Mouse (Mus musculus): ENCODE results near the gene Zfhx3.

DNA sequence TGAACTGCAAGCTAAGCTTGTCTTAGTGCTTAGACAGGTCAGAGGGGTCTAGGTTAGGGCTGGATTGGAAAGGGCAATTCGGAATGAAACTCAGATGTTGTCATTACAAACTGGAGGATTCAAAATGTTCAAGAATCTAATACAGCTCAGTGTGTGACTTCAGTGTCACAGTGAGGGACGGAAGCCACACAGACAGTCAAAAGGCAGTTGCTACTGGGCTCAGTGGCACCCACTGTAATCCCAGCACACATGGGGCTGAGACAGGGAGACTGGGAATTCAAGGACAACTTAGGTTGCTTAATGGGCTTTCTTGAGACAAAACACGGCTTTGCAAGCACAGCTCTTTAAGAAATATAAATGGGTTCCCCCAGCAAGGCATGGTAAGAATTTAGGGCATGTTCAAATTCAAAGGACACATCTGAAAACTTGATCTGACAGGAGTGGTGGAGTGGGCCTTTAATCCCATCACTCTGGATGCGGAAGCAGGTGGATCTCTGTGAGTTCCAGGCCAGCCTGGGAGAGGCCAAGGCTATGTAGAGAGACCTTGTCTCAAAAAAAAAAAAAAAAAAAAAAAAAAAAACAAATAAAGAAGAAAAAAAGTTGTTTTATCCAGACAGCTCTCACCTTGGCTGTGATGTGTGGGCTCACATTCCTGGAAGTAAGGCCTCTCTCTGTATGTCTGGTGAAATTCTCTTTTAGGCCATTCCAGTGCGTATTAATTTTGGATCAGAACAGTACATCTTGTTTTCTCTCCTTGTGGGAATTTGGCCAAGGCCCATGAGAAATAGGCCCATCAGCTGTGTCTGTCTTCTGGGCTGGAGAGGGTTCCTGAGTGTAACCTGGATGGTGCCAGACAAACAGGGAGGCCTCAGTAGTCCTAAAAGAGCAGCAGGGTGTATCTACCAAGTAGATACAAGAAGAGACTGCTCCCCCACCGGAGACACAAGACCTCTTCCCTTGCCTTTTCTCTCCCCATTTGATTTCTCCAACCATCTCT lies 750.5 kb downstream of the Zfhx3 start:
- TF ChIP-seq TCF12 (IDR thresholded peaks at IDR 0.05; ENCODE audit: low read depth, low read length) (no peak), CTCF (IDR thresholded peaks at IDR 0.05 in 2 of 3, conservative IDR thresholded peaks at IDR 0.05 in 1 of 3; ENCODE audit: control insufficient read depth in 1 of 3, insufficient read depth in 1 of 3, low read depth in 2 of 3, low read length in 3 of 3, poor library complexity in 1 of 3, severe bottlenecking in 1 of 3) (no peak), ELF1 (IDR thresholded peaks at IDR 0.05; ENCODE audit: low read depth, low read length) (no peak), POLR2A (IDR thresholded peaks at IDR 0.05; ENCODE audit: control insufficient read depth in 1 of 2, insufficient read depth in 1 of 2, low read depth in 1 of 2, low read length in 2 of 2, poor library complexity in 1 of 2) (no peak), POLR2AphosphoS2 (IDR thresholded peaks at IDR 0.05; ENCODE audit: low read length) (no peak), GATA1 (IDR thresholded peaks at IDR 0.05; ENCODE audit: low read depth, low read length) (no peak), ZKSCAN1 (IDR thresholded peaks at IDR 0.05; ENCODE audit: low read depth, low read length) (no peak), MAFK (IDR thresholded peaks at IDR 0.05; ENCODE audit: borderline replicate concordance, low read depth, low read length) (no peak), NELFE (IDR thresholded peaks at IDR 0.05; ENCODE audit: low read depth, low read length) (no peak), ZNF384 (IDR thresholded peaks at IDR 0.05; ENCODE audit: low read depth, low read length) (peak; percentile 16; the same call in 1 of the 2 replicates), MAZ (IDR thresholded peaks at IDR 0.05; ENCODE audit: low read depth, low read length) (no peak), ZC3H11A (IDR thresholded peaks at IDR 0.05; ENCODE audit: low read depth, low read length) (no peak), USF2 (IDR thresholded peaks at IDR 0.05; ENCODE audit: borderline replicate concordance in 1 of 2, insufficient read depth in 1 of 2, low read depth in 1 of 2, low read length in 2 of 2) (no peak), SIN3A (IDR thresholded peaks at IDR 0.05; ENCODE audit: low read length) (no peak)

Data from MEL (cell line).